Mouse (Mus musculus): ENCODE measurements at regions not wholly inside any gene's neighbourhood (a gene's known extent, or its start where the extent isn't known, plus 50 kb on each side); places are given as distances from the start of the nearest gene placed in this dataset.
A peak's percentile ranks its signal among the peaks of the same experiment; 100 is the strongest.

DNA sequence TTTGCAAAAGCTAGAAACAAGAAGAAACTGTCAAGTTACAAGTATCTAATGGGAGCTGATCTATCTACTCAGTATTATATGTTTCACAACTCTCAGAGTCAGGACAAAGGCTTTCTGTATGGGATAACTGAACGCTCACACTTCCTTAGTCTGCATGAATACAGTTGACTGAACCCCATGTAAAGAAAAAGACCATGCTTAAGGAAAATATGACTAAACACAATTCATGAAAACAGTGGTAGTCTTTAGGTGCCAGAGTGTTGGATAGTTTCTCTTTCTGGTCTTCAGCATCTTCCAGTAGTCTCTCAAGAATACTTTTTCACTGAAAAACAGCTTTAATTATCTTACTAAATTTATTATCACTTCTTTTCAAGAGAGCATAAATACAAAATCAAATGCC is 78.7 kb upstream of the Klf6 start:
- DNase-seq, result no peak

DNA sequence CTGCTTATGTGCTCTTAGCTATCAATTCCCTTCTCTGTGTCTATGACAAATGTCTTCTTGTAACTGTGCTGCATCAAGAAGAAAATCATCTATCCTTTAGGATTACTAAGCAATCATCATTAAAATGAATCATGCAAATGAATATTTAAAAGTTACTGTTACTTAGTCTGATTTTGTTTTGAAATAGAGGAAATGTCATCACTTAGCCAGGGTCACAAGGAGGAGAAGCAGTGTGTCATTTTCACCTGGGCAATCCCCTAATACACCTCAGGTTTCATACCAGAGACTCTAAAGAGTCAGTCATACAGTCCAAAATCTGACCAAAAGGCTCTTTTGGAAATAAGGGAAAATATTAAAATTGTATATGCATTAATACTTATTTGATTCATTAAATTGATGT is 74.2 kb upstream of the Klf6 start:
- no peak for DNase-seq

DNA sequence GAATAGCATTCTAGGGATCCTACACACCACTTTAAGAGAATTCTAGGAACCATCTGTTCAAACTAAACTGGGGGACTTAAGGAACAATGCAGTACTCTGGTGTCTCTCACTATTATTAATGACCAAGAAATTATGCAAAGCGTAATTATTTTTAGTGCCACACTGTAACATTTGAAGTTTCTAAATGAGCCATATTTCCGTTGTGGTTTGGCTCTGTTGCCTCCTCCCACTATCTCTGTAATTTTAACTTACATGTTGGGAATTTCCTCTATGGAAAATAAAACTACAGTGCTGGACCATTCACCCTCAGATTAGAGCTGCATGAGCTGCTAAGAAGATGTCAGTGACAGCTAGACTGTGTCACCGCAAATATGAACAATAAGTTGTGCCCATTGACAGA is 72.0 kb upstream of the Klf6 start:
- no peak for DNase-seq

DNA sequence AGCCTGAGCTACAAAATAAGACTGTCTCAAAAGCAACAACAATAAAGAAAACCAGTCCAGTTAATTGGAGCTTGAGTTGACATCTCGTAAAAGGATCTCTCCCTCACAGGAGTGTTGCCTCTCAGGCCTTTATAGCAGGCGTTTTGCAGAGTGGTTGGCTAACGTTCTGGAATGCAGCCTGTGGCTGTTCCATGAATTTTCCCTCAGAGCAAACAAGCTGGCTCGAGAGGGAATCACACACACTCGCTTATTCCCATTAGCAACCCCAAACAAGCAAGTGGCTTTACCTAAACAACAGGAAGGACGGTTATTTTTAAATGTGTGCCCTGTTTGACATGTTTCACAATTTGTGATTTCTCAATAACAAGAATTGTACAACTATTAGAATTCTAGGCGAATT is 59.2 kb upstream of the Klf6 start:
- peak; percentile 10 for DNase-seq

DNA sequence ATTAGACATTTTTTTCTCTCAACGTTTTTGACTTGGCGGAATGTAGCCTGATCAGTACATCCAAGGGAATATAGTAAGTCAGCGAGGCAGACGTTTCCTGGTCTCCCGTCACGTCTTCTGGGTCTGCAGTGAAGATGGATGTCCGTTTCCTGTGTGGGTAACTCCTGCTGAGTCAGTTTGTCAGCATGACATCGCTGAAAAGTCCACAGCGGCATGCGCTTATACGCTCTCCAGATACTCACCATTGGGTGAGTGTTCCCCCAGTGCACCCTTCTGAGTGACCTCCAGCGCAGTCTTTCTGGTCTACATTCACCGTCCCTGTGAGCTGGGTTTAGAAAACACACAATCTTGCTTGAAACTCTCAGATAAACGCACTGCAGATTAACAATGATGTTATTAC is 58.5 kb upstream of the Klf6 start:
- no peak for DNase-seq

DNA sequence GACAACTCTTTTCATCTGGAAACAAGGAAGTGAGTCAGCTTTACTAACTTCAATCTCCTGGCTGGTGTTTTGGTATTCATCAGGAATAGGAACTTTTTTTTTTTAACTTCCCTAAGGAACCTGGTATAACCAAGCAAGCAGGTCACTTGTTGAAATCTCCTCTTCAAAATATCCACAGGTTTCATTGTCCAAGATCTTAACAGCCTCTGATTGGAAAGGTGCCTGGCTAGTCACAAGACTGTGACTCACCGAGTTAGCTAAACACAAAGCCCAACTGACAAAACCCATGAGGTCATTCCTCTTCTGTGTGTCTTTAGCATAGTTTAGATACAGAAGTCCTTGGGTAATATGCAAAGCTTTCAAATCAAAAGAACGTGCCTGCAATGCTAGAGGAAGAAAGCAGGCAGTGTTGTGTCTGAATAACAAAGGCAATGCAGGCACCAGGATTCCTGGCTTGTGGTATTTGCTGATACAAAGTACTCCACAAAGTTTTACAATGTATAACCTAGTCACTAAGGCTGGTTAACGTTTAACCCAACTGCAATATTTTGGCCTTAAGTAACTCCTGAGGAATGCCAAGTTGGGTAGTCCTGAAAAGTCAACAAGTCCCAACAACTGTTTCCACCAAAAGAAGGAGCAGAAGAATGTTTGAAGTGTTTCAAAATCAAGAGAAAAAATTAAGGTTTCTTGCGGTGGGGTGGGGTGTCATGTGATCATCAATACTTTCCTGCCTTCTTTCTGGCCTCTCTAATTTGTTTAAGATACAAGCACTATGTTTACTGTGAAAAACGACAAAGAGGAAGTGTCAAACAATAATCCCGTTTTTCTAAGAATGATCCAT is 57.5 kb upstream of the Klf6 start:
- peak; percentile 18 for DNase-seq

DNA sequence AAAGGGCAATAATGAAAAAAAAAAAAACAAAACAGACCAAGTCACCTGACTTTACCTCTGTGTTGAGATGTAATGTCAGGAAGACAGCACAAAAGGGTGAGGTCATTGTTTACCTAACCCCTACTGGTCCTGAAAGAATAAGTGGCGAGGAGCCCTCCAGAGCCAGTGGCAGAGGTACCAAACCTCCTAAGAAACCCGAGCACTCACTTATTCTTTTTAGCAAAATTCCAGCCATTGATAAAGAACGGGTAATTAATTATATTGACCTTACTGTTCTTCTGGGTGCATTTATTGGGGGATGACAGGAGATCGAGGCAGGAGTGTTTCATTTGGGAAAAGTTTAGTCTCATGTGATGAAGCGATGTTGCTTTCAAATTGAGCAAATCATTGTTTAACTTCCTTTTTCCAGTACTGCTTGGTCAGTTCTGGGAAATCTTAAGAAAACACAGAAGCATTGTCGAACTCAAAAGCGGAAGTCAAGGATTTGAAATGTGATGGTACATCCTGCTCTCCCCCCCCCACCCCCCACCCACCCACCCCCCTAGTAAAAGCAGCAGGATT is 56.8 kb upstream of the Klf6 start:
- DNase-seq, result no peak

DNA sequence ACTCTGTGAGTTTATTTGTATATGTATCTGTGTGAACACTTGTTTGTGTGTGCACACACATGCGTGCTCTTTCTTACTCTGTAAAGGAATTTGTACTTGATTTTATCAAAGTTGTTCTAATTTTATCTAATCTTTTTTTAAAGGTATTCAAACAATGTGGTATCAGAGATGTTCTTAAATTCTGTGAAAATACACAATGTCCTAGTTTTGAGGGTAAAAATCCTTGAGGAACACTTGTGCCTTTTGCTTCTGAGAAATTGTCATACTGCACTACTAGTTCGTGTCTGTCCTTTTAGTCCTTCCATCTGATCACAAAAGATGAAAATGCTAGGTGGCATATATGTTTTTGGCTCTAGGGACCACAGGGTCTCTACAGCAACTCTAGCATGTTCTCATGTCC is 52.9 kb upstream of the Klf6 start:
- no peak for DNase-seq
